Mouse (Mus musculus) myocyte (in vitro differentiated cells): ENCODE measurements around the gene Fam204a. TPM values are rescaled to one million over a fixed set of nuclear protein-coding genes. Genes with fewer than 3 reads are reported as not detected.
A peak's percentile ranks its signal among the peaks of the same experiment; 100 is the strongest.

ENCODE experiments used
- H3K27me3 ChIP-seq: one replicate; pipeline ENCODE4 v1.6.1; 2011; ENCODE audit not compliant: control insufficient read depth, insufficient read depth, insufficient read length
- H3K36me3 ChIP-seq: one replicate; pipeline ENCODE4 v1.6.1; 2011; ENCODE audit not compliant: control insufficient read depth, insufficient read depth
- H3K4me2 ChIP-seq: one replicate; pipeline ENCODE4 v1.6.1; 2011; ENCODE audit warnings: low read depth, control low read depth
- H3K4me3 ChIP-seq: one replicate; pipeline ENCODE4 v1.5.1; 2011; ENCODE audit warnings: mild to moderate bottlenecking, control low read depth, moderate library complexity
- H3K79me2 ChIP-seq: one replicate; pipeline ENCODE4 v1.6.1; 2011; ENCODE audit not compliant: control insufficient read depth, insufficient read depth
- H3ac ChIP-seq: one replicate; pipeline ENCODE4 v1.6.1; 2011; ENCODE audit not compliant: control insufficient read depth, insufficient read length
- CEBPB ChIP-seq: IDR thresholded peaks from 2 replicates; pipeline ENCODE4 v1.6.1; 2011; ENCODE audit warnings: mild to moderate bottlenecking, moderate library complexity; ENCODE audit not compliant: poor library complexity, insufficient read depth, severe bottlenecking
- E2F4 ChIP-seq: IDR thresholded peaks from one replicate; pipeline ENCODE4 v1.6.1; 2011; ENCODE audit warnings: mild to moderate bottlenecking, control low read depth, moderate library complexity; ENCODE audit not compliant: insufficient read depth
- MAX ChIP-seq: IDR thresholded peaks from one replicate; pipeline ENCODE4 v1.6.1; 2011; ENCODE audit warnings: low read depth, mild to moderate bottlenecking, control low read depth
- MYOD1 ChIP-seq, 3 experiments: IDR thresholded peaks; one replicate each; pipeline ENCODE4 v1.6.1; 2011; ENCODE audit warnings: control low read depth in 2 of 3, low read depth in 2 of 3, mild to moderate bottlenecking in 2 of 3, moderate library complexity in 1 of 3; ENCODE audit not compliant: insufficient read length in 2 of 3, control insufficient read depth in 1 of 3
- MYOG ChIP-seq, 3 experiments: IDR thresholded peaks; one replicate each; pipeline ENCODE4 v1.6.1; 2011; ENCODE audit warnings: control low read depth in 2 of 3, low read depth in 2 of 3, mild to moderate bottlenecking in 2 of 3; ENCODE audit not compliant: insufficient read length in 2 of 3, control insufficient read depth in 1 of 3, insufficient read depth in 1 of 3
- POLR2A ChIP-seq: IDR thresholded peaks from one replicate; pipeline ENCODE4 v1.6.1; 2011; ENCODE audit warnings: low read depth, mild to moderate bottlenecking, control low read depth, moderate library complexity; ENCODE audit not compliant: insufficient read length
- POLR2AphosphoS2 ChIP-seq: IDR thresholded peaks from one replicate; pipeline ENCODE4 v1.6.1; 2011; ENCODE audit warnings: low read depth, control low read depth; ENCODE audit not compliant: insufficient read length
- REST ChIP-seq: IDR thresholded peaks from one replicate; pipeline ENCODE4 v1.6.1; 2011; ENCODE audit warnings: mild to moderate bottlenecking, control low read depth, moderate library complexity; ENCODE audit not compliant: insufficient read depth, insufficient read length
- SRF ChIP-seq: IDR thresholded peaks from one replicate; pipeline ENCODE4 v1.6.1; 2011; ENCODE audit warnings: low read depth; ENCODE audit not compliant: control insufficient read depth, insufficient read length
- TCF12 ChIP-seq: IDR thresholded peaks from one replicate; pipeline ENCODE4 v1.6.1; 2011; ENCODE audit warnings: mild to moderate bottlenecking, control low read depth; ENCODE audit not compliant: poor library complexity, insufficient read depth, severe bottlenecking
- TCF3 ChIP-seq: IDR thresholded peaks from one replicate; pipeline ENCODE4 v1.6.1; 2011; ENCODE audit warnings: low read depth, control low read depth; ENCODE audit not compliant: insufficient read length
- USF1 ChIP-seq: IDR thresholded peaks from one replicate; pipeline ENCODE4 v1.6.1; 2011; ENCODE audit warnings: low read depth, mild to moderate bottlenecking, control low read depth, moderate library complexity
- polyA plus RNA-seq: library from polyadenylated mRNA; unstranded; fragments of >200 nt; fragmentation: generic; extraction: Trizol; gene quantifications from one replicate; pipeline ENCODE4 v1.2.1, GENCODE M21; 2012; ENCODE audit warnings: missing spikeins

The Fam204a gene
- polyA plus RNA-seq, 1 experiment: 13.1 TPM

DNA sequence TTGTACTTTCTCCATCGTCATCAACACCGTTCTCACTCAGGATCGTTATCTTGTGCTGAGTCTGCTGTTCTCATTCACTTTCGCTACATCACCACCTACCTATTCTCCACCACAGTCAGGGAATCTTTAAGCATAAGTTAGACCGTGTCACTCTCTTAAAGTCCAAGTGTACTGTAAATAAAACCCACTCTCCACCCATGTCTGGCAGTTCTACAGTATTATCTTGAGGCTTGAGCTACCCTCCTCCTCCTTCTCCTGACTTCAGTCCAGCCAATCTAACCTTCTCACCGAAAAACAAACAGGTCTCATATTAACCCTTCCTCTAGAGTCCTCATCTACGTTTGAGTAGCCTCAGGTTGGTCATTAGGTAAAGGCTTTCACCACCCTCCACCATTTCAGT, 7.1 kb downstream of the Fam204a start:
- TF ChIP-seq POLR2AphosphoS2: no peak
- Histone ChIP-seq H3K79me2 (peaks cover 30% of the 10 kb centered on the region), H3K36me3 (peaks cover 5% of the 10 kb centered on the region), H3ac (no peak overlapping the region), H3K27me3 (no peaks in the 10 kb centered on the region), H3K4me3 (no peak overlapping the region), H3K4me2 (no peak overlapping the region)

DNA sequence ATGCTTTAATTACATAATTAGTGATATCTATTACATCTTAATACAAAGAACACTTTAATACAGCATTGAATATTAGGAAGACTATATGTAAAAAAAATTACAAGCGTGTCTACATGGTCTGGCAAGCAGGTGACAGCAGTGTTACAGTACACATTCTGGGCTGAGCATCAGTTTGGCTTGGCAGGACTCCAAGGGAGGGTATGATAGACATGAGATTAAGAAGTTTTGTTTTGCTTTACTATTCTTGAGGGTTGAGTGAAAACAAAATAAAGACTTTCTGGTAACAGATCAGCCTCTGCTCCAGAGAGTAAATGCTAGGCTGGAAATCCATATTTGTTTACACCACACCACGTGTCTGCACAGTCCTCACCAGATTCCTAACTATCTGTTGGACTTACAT, 8.5 kb downstream of the Fam204a start:
- no peak overlapping the region for H3K4me3 ChIP-seq

DNA sequence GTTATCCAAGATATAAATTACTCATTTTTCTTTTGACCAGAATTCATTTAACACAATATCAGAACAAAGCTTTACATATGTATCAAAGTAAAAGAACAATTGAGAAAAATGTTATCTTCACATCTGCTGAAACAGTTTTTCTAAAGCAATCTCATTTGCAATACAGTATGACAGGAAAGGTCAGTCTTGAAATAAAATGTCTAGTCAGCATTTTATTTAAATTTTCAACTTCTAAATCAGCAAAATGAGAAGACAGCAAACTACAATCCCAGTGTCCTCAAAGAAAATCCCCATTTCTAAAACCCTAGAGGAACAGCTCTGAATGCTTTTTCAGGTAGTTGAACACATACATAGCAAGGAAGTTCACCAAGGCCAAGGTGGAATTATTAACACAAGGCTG, 18.3 kb downstream of the Fam204a start:
- Histone ChIP-seq H3K36me3 (peaks cover 20% of the 10 kb centered on the region), H3K27me3 (no peaks in the 10 kb centered on the region), H3K79me2 (no peaks in the 10 kb centered on the region), H3K4me2 (no peak overlapping the region), H3K4me3 (no peak overlapping the region), H3ac (no peak overlapping the region)
- TF ChIP-seq REST (no peak), E2F4 (no peak), MYOD1 (IDR thresholded peaks at IDR 0.05; ENCODE audit: control insufficient read depth in 1 of 3, insufficient read length in 2 of 3, low read depth in 2 of 3) (no peak), POLR2A (no peak), TCF12 (no peak), CEBPB (no peak), POLR2AphosphoS2 (no peak), MAX (no peak), MYOG (IDR thresholded peaks at IDR 0.05; ENCODE audit: control insufficient read depth in 1 of 3, insufficient read depth in 1 of 3, insufficient read length in 2 of 3, low read depth in 2 of 3) (no peak), SRF (no peak), USF1 (no peak), TCF3 (no peak)

More for the DNA sequence above, 8.5 kb downstream of the Fam204a start:
- Histone ChIP-seq H3K27me3 (no peaks in the 10 kb centered on the region), H3K36me3 (peaks cover 6% of the 10 kb centered on the region), H3K4me2 (no peak overlapping the region), H3K79me2 (peaks cover 18% of the 10 kb centered on the region), H3ac (no peak overlapping the region)
- TF ChIP-seq E2F4 (no peak), SRF (no peak), MAX (no peak), POLR2A (no peak), TCF3 (no peak), MYOD1 (IDR thresholded peaks at IDR 0.05; ENCODE audit: control insufficient read depth in 1 of 3, insufficient read length in 2 of 3, low read depth in 2 of 3) (no peak), REST (no peak), CEBPB (no peak)

DNA sequence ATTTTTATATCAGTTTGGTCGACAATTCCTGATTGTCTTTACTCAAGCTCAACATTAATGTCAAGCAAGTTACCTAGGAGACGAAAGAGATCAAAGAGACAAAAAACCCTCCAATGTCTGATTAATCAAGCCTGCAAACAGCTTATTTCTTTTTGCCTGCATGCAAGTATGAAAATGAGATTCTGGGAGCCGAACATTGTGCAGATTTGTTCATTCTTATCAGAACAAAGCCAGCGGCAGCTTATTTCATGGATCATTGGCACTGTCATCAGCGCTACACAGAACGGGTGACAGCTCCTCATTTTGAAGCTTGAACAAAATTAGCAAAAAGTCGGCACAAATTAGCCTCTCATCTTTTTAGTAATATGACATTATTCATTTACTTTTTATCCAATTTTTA, 22.3 kb downstream of the Fam204a start:
- H3K27me3 ChIP-seq: no peaks in the 10 kb centered on the region
- no peak overlapping the region for H3K4me2 ChIP-seq
- peaks cover 16% of the 10 kb centered on the region for H3K36me3 ChIP-seq
- no peak overlapping the region for H3ac ChIP-seq
- no peak overlapping the region for H3K4me3 ChIP-seq
- no peaks in the 10 kb centered on the region for H3K79me2 ChIP-seq
- TF ChIP-seq POLR2AphosphoS2 (no peak), MYOG (IDR thresholded peaks at IDR 0.05; ENCODE audit: control insufficient read depth in 1 of 3, insufficient read depth in 1 of 3, insufficient read length in 2 of 3, low read depth in 2 of 3) (no peak), CEBPB (no peak), MYOD1 (IDR thresholded peaks at IDR 0.05; ENCODE audit: control insufficient read depth in 1 of 3, insufficient read length in 2 of 3, low read depth in 2 of 3) (no peak), POLR2A (no peak), E2F4 (no peak), USF1 (no peak), MAX (no peak), TCF12 (no peak), TCF3 (no peak), REST (no peak), SRF (no peak)

DNA sequence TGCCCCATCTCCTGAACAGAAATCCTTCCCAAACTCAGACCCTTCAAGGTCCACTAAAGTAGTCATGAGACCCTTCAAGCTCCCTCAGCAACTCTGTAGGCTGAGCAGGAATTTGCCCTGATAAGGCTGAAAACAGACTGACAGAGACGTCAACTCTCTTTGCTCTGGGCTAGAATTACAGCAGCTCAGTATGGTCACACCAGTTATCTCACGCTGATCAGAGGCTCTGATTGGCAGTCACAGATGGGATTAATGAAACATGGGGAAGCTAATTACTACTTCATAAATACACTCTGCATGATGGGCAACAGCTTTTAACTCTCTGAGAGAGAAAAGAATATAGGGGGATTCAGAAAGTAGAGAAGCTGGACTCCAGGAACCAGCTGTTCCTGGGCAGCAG, 26.2 kb downstream of the Fam204a start:
- no peak overlapping the region for H3K4me3 ChIP-seq
- no peaks in the 10 kb centered on the region for H3K27me3 ChIP-seq
- H3K79me2 ChIP-seq: no peaks in the 10 kb centered on the region
- peaks cover 8% of the 10 kb centered on the region for H3K36me3 ChIP-seq
- TF ChIP-seq MYOD1 (IDR thresholded peaks at IDR 0.05; ENCODE audit: control insufficient read depth in 1 of 3, insufficient read length in 2 of 3, low read depth in 2 of 3) (peak in 1 of 3 experiments; percentile 36), MYOG (IDR thresholded peaks at IDR 0.05; ENCODE audit: control insufficient read depth in 1 of 3, insufficient read depth in 1 of 3, insufficient read length in 2 of 3, low read depth in 2 of 3) (no peak), TCF12 (no peak)
- H3ac ChIP-seq: no peak overlapping the region
- H3K4me2 ChIP-seq: no peak overlapping the region
